Mouse (Mus musculus): Measurements from ENCODE around the gene Mob3a. TPM values are rescaled to one million over a fixed set of nuclear protein-coding genes. Genes with fewer than 3 reads are reported as not detected.

Mob3a gene
- total and polyA plus RNA-seq, 2 experiments from 2014 or later: 44.9 to 75.1 TPM

- DNase-seq (ENCODE audit: low spot score): no peak
- TF ChIP-seq CTCF (IDR thresholded peaks at IDR 0.05): no peak
- Histone ChIP-seq H3K27ac (ENCODE audit: low read depth, low read length) (peak overlapping the region; percentile 97), H3K36me3 (ENCODE audit: insufficient read depth, low read length) (peaks cover 3% of the 10 kb centered on the region), H3K9ac (replicated peaks; ENCODE audit: low read length, poor library complexity, severe bottlenecking) (peak overlapping the region; percentile 71), H3K27me3 (ENCODE audit: insufficient read depth, low read length) (no peaks in the 10 kb centered on the region), H3K4me2 (ENCODE audit: low read depth, low read length, poor library complexity, severe bottlenecking) (peak overlapping the region; percentile 88), H3K4me1 (ENCODE audit: insufficient read depth, low read length) (peaks cover 22% of the 10 kb centered on the region), H3K9me3 (ENCODE audit: low read length) (no peaks in the 10 kb centered on the region), H3K4me3 (ENCODE audit: low read depth, low read length) (peak overlapping the region; percentile 96)
- ATAC-seq (ENCODE audit: low FRiP score): peak; percentile 1; the same call in 1 of the 2 replicates
- 42% methylated on average over 9 of the region's 9 CpGs for WGBS
Observed at GRCm38 (mm10) chr10:80677128-80677875, 24.5 kb downstream of the Mob3a start.

DNA sequence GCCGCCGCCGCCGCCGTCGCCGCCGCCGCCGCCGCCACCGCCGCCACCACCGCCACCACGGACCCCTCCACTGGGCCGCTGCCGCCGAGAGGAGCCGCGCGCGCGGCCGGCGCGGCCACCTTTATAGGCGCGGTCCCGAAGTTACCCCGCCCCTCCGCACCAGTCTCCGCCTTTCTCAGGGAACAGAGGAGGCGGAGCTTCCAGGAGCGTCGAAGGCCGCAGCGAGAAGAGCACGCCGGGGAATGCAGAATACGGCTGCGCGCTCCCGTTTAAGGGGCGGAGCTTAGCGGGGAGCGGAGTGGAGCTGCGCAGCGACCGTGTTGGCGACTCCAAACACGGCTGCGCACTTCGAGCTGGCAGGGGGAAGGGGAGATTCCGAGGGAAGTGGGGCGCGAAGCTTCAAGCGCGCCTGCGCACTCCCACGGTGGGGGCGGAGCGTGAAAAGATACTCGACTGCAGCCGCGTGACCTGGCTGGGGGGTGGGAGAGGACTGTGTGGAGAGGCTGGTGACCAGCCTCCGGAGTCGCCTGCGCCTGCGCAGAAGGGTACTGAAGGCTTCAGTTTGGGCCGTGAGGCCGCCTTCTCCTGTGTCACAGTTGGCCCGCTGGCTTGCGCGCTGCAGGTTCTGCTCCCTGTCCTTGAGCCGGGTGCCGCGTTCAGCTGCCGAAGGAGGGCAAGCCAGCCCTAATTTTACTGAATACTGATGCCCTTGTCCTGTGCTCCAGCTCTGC lies 25.4 kb downstream of the Mob3a start:
- peak; percentile 100 for DNase-seq (ENCODE audit: low spot score)
- H3K27ac ChIP-seq (ENCODE audit: low read depth, low read length): peak overlapping the region; percentile 97
- peak overlapping the region; percentile 88 for H3K4me2 ChIP-seq (ENCODE audit: low read depth, low read length, poor library complexity, severe bottlenecking)
- peaks cover 13% of the 10 kb centered on the region for H3K36me3 ChIP-seq (ENCODE audit: insufficient read depth, low read length)
- ATAC-seq (ENCODE audit: low FRiP score): peak; percentile 93
- peaks cover 22% of the 10 kb centered on the region for H3K4me1 ChIP-seq (ENCODE audit: insufficient read depth, low read length)
- H3K9ac ChIP-seq (replicated peaks; ENCODE audit: low read length, poor library complexity, severe bottlenecking): peak overlapping the region; percentile 98
- no peaks in the 10 kb centered on the region for H3K9me3 ChIP-seq (ENCODE audit: low read length)
- no peak for TF ChIP-seq CTCF (IDR thresholded peaks at IDR 0.05)
- WGBS: under 1% methylated on average over 78 of the region's 78 CpGs
- no peaks in the 10 kb centered on the region for H3K27me3 ChIP-seq (ENCODE audit: insufficient read depth, low read length)
- peak overlapping the region; percentile 96 for H3K4me3 ChIP-seq (ENCODE audit: low read depth, low read length)

DNA sequence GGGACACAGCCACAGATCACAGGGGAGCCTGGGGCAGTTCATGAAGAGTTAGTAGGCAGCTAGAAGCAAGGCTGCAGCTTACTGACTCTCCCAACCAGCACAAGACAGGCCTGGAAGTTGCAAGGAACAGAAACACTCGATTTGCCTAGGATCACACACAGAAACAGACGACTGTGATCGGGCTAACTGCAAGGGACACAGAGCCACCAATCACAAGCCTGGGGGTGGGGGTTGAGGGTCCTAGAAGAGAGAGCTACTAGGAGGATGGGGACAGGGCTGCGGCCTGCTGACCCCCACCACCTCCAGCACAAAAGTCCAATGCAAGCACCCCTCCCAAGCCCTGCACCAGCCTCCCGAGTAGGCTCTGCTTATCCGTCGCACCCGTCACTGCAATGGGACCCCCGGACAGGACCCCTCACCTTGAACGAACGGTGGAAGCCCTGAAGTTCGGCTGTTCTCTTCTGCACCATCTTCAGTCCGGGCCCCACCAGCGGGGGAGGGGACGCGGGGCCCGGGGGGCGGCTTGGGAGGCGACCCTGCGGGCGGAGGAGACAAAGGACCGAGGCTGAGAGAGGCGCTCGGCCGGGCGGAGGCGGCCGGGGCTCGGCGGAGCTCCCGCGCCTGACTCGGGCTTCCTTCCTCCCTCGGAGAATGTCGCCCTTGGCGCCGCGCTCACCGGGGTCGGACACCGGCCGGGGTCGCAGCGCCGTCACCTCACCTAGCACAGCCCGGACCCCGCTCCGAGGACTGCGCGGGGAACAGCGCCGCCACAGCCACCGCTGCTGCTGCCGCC lies 26.2 kb downstream of the Mob3a start:
- peak; percentile 15 for ATAC-seq (ENCODE audit: low FRiP score)
- WGBS: under 1% methylated on average over 37 of the region's 54 CpGs

DNA sequence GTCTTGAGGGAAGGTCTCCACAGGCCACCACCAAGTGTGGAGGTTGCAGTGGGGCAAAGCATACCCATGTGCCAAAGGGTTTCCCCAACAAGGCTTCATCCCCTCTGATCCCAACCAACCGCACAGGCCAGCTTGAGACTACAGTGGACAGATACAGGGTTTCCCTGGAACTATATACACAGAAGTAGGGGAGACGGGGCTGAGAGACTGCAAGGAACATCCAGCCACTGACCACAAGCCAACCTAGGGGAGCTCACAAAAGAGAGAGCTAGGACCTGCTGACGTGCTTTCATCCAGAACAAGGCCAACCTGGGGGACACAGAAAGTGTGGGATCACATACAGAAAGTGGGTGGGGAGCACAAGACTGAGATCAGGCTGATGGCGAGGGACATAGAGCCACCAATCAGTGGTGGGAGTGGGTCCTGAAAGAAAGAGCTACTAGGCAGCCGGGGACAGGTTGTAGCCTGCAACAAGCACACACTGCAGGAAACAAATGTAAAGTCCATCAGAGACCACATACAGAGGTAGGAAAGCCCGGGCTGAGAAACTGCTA lies 26.8 kb downstream of the Mob3a start:
- H3K27ac ChIP-seq (ENCODE audit: low read depth, low read length): peak overlapping the region; percentile 88
- TF ChIP-seq CTCF (IDR thresholded peaks at IDR 0.05): no peak
- peak overlapping the region; percentile 98 for H3K9ac ChIP-seq (replicated peaks; ENCODE audit: low read length, poor library complexity, severe bottlenecking)
- 10% methylated on average over 6 of the region's 6 CpGs for WGBS
- H3K4me2 ChIP-seq (ENCODE audit: low read depth, low read length, poor library complexity, severe bottlenecking): peak overlapping the region; percentile 88
- H3K9me3 ChIP-seq (ENCODE audit: low read length): no peaks in the 10 kb centered on the region
- H3K4me1 ChIP-seq (ENCODE audit: insufficient read depth, low read length): peaks cover 22% of the 10 kb centered on the region
- ATAC-seq (ENCODE audit: low FRiP score) (no peak), DNase-seq (ENCODE audit: low spot score) (no peak)
- peaks cover 25% of the 10 kb centered on the region for H3K36me3 ChIP-seq (ENCODE audit: insufficient read depth, low read length)
- no peaks in the 10 kb centered on the region for H3K27me3 ChIP-seq (ENCODE audit: insufficient read depth, low read length)
- peak overlapping the region; percentile 96 for H3K4me3 ChIP-seq (ENCODE audit: low read depth, low read length)

More for the DNA sequence above, 26.2 kb downstream of the Mob3a start:
- Histone ChIP-seq H3K27ac (ENCODE audit: low read depth, low read length) (peak overlapping the region; percentile 88), H3K9ac (replicated peaks; ENCODE audit: low read length, poor library complexity, severe bottlenecking) (peak overlapping the region; percentile 98), H3K4me3 (ENCODE audit: low read depth, low read length) (peak overlapping the region; percentile 96), H3K36me3 (ENCODE audit: insufficient read depth, low read length) (peaks cover 19% of the 10 kb centered on the region), H3K4me2 (ENCODE audit: low read depth, low read length, poor library complexity, severe bottlenecking) (peak overlapping the region; percentile 88), H3K4me1 (ENCODE audit: insufficient read depth, low read length) (peaks cover 22% of the 10 kb centered on the region), H3K9me3 (ENCODE audit: low read length) (no peaks in the 10 kb centered on the region), H3K27me3 (ENCODE audit: insufficient read depth, low read length) (no peaks in the 10 kb centered on the region)
- TF ChIP-seq CTCF (IDR thresholded peaks at IDR 0.05): no peak
- no peak for DNase-seq (ENCODE audit: low spot score)

GRCm38 (mm10) chr10:80674161-80674711 lies 27.5 kb downstream of the Mob3a start:
- peak overlapping the region; percentile 98 for H3K9ac ChIP-seq (replicated peaks; ENCODE audit: low read length, poor library complexity, severe bottlenecking)
- DNase-seq (ENCODE audit: low spot score) (no peak), ATAC-seq (ENCODE audit: low FRiP score) (no peak)
- H3K4me3 ChIP-seq (ENCODE audit: low read depth, low read length): peak overlapping the region; percentile 96
- peaks cover 32% of the 10 kb centered on the region for H3K36me3 ChIP-seq (ENCODE audit: insufficient read depth, low read length)
- no peak overlapping the region for H3K27ac ChIP-seq (ENCODE audit: low read depth, low read length)
- H3K4me1 ChIP-seq (ENCODE audit: insufficient read depth, low read length): peaks cover 22% of the 10 kb centered on the region
- no peaks in the 10 kb centered on the region for H3K9me3 ChIP-seq (ENCODE audit: low read length)
- peak overlapping the region; percentile 88 for H3K4me2 ChIP-seq (ENCODE audit: low read depth, low read length, poor library complexity, severe bottlenecking)
- 68% methylated on average over 5 of the region's 5 CpGs for WGBS
- no peaks in the 10 kb centered on the region for H3K27me3 ChIP-seq (ENCODE audit: insufficient read depth, low read length)
- no peak for TF ChIP-seq CTCF (IDR thresholded peaks at IDR 0.05)
